Mouse (Mus musculus): Measurements from ENCODE around the gene Lmbrd2. TPM values are rescaled to one million over a fixed set of nuclear protein-coding genes. Genes with fewer than 3 reads are reported as not detected.
A peak's percentile ranks its signal among the peaks of the same experiment; 100 is the strongest.

Lmbrd2 gene
- polyA plus RNA-seq, 1 experiment from 2014 or later: 4.3 TPM

GRCm38 (mm10) chr15:9114599-9114998 is 25.8 kb upstream of the Lmbrd2 start:
- H3K36me3 ChIP-seq (replicated peaks): peaks cover 20% of the 10 kb centered on the region
- no peaks in the 10 kb centered on the region for H3K27me3 ChIP-seq (replicated peaks)
- no peak for ATAC-seq (replicated peaks)
- H3K27ac ChIP-seq: no peak overlapping the region
- H3K4me3 ChIP-seq: no peak overlapping the region
- H3K4me2 ChIP-seq: no peak overlapping the region
- 81% methylated on average over 5 of the region's 5 CpGs for WGBS
- H3K9ac ChIP-seq: no peak overlapping the region
- no peaks in the 10 kb centered on the region for H3K9me3 ChIP-seq
- H3K4me1 ChIP-seq: no peaks in the 10 kb centered on the region

DNA sequence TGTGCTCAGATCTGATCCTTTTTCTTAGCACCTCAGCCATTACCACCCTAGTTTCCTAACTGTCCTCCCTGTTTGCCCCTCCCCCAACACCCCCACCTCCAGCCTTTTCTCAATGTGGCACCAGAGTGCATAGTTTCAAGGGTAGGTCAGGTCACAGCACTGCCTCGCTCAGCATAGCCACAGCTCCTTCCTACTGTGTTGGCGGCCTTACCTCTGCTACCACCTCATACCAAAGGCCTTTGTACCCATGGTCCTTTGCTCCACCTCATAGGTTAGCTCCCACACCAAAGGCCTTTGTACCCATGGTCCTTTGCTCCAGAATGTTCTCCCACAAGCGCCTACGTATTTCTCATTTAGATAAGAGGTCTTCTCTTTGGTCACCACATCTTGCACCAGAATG is 21.5 kb upstream of the Lmbrd2 start:
- Histone ChIP-seq H3K4me2 (no peak overlapping the region), H3K27ac (no peak overlapping the region), H3K4me1 (no peaks in the 10 kb centered on the region), H3K36me3 (replicated peaks) (peaks cover 23% of the 10 kb centered on the region), H3K27me3 (replicated peaks) (no peaks in the 10 kb centered on the region), H3K9ac (no peak overlapping the region), H3K9me3 (no peaks in the 10 kb centered on the region), H3K4me3 (no peak overlapping the region)
- 95% methylated on average over 4 of the region's 4 CpGs for WGBS
- no peak for ATAC-seq (replicated peaks)

DNA sequence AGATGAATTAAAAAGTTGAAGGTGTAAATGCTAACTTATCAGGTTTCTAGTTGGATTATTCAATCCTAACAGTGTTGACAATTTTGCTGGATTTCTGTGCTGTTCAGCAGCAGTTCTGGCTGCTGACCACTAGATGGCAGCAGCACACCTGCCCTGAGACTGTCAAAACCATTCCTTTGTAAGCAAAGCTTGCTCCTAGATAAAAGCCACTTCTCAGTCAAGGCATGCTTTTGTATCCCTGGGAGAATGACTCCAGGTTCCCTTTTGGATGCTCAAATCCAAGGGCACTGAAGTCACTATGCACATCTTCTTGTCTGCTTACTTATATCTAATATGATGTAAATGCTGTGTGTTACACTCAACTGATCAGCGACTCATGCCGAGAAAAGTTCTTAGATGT is 20.3 kb upstream of the Lmbrd2 start:
- no peak overlapping the region for H3K9ac ChIP-seq
- H3K4me2 ChIP-seq: no peak overlapping the region
- H3K4me1 ChIP-seq: no peaks in the 10 kb centered on the region
- H3K27ac ChIP-seq: no peak overlapping the region; the same call in 1 of the 2 replicates
- 89% methylated on average over 2 of the region's 2 CpGs for WGBS
- no peaks in the 10 kb centered on the region for H3K27me3 ChIP-seq (replicated peaks)
- H3K4me3 ChIP-seq: no peak overlapping the region
- peaks cover 29% of the 10 kb centered on the region for H3K36me3 ChIP-seq (replicated peaks)
- ATAC-seq (replicated peaks): peak; percentile 79
- H3K9me3 ChIP-seq: no peaks in the 10 kb centered on the region

DNA sequence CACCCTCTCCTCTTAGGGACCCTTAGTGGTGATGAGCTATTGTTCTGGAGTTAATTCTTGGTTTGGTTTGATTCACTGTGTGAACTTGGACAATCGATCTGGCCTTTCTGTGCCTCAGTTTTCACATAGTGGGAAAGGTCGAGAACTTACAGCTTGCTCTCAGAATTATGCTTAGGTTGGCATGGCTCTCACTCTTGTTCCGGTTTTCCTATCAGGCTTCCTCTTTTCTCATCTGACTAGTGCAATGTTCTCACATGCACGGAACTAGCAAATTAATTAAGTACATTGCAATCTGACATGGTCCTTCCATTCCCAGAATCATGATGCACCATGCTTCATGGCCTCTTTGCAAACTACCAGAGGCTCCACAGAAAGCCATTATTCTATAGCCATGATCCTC is 17.4 kb upstream of the Lmbrd2 start:
- ATAC-seq (replicated peaks): no peak
- H3K27me3 ChIP-seq (replicated peaks): no peaks in the 10 kb centered on the region
- H3K9ac ChIP-seq: no peak overlapping the region
- H3K4me1 ChIP-seq: no peaks in the 10 kb centered on the region
- no peaks in the 10 kb centered on the region for H3K9me3 ChIP-seq
- no peak overlapping the region for H3K4me3 ChIP-seq
- H3K4me2 ChIP-seq: no peak overlapping the region
- peaks cover 18% of the 10 kb centered on the region for H3K36me3 ChIP-seq (replicated peaks)
- H3K27ac ChIP-seq: no peak overlapping the region
- WGBS: 96% methylated on average over 4 of the region's 4 CpGs

DNA sequence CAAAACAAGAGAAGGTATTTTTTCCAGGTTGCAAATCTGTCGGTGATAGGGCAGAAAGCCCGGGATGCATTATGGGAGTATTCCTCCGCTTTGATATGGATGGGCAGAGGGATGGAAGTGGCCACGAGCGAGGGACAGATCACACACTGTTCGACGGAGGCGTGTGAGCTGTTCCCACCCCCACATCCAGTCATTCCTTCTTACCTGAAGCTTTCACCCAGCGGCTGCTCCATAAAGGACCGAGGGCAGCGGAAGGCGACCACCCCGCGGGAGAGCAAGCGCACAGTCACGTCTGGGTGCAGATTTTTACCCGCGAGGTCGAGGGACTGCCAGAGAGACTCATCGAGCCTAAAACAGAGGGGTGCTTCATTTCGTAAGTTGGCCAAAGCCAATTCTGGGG is 15.5 kb upstream of the Lmbrd2 start:
- no peak overlapping the region for H3K4me3 ChIP-seq
- H3K27me3 ChIP-seq (replicated peaks): no peaks in the 10 kb centered on the region
- ATAC-seq (replicated peaks): no peak
- no peaks in the 10 kb centered on the region for H3K9me3 ChIP-seq
- H3K4me2 ChIP-seq: no peak overlapping the region
- peaks cover 15% of the 10 kb centered on the region for H3K36me3 ChIP-seq (replicated peaks)
- H3K4me1 ChIP-seq: no peaks in the 10 kb centered on the region
- 92% methylated on average over 21 of the region's 21 CpGs for WGBS
- no peak overlapping the region for H3K9ac ChIP-seq
- H3K27ac ChIP-seq: no peak overlapping the region

GRCm38 (mm10) chr15:9127051-9127791 is 13.1 kb upstream of the Lmbrd2 start:
- no peak overlapping the region for H3K4me3 ChIP-seq
- no peak overlapping the region for H3K27ac ChIP-seq
- H3K4me2 ChIP-seq: no peak overlapping the region
- H3K9ac ChIP-seq: no peak overlapping the region
- no peaks in the 10 kb centered on the region for H3K9me3 ChIP-seq
- H3K4me1 ChIP-seq: 0 out of 2 replicates have a peak, but pooled peaks cover 2% of the 10 kb centered on the region
- peaks cover 12% of the 10 kb centered on the region for H3K36me3 ChIP-seq (replicated peaks)
- WGBS: 93% methylated on average over 7 of the region's 7 CpGs
- H3K27me3 ChIP-seq (replicated peaks): no peaks in the 10 kb centered on the region
- ATAC-seq (replicated peaks): no peak

GRCm38 (mm10) chr15:9130772-9131498 is 9.4 kb upstream of the Lmbrd2 start:
- no peaks in the 10 kb centered on the region for H3K36me3 ChIP-seq (replicated peaks)
- H3K27me3 ChIP-seq (replicated peaks): no peaks in the 10 kb centered on the region
- peak; percentile 72 for ATAC-seq (replicated peaks)
- H3K4me2 ChIP-seq: no peak overlapping the region
- H3K9ac ChIP-seq: no peak overlapping the region
- H3K27ac ChIP-seq: no peak overlapping the region; the same call in 1 of the 2 replicates
- H3K9me3 ChIP-seq: no peaks in the 10 kb centered on the region
- no peak overlapping the region for H3K4me3 ChIP-seq
- 67% methylated on average over 9 of the region's 9 CpGs for WGBS
- peaks cover 6% of the 10 kb centered on the region; the same call in 1 of the 2 replicates for H3K4me1 ChIP-seq

GRCm38 (mm10) chr15:9131499-9131888 is 8.9 kb upstream of the Lmbrd2 start:
- H3K27me3 ChIP-seq (replicated peaks): no peaks in the 10 kb centered on the region
- H3K4me3 ChIP-seq: no peak overlapping the region
- no peak overlapping the region for H3K4me2 ChIP-seq
- H3K9ac ChIP-seq: no peak overlapping the region
- no peaks in the 10 kb centered on the region for H3K36me3 ChIP-seq (replicated peaks)
- peaks cover 6% of the 10 kb centered on the region; the same call in 1 of the 2 replicates for H3K4me1 ChIP-seq
- WGBS: 81% methylated on average over 4 of the region's 4 CpGs
- peak; percentile 15; the same call in 1 of the 2 replicates for ATAC-seq (replicated peaks)
- H3K27ac ChIP-seq: no peak overlapping the region; the same call in 1 of the 2 replicates
- no peaks in the 10 kb centered on the region for H3K9me3 ChIP-seq

DNA sequence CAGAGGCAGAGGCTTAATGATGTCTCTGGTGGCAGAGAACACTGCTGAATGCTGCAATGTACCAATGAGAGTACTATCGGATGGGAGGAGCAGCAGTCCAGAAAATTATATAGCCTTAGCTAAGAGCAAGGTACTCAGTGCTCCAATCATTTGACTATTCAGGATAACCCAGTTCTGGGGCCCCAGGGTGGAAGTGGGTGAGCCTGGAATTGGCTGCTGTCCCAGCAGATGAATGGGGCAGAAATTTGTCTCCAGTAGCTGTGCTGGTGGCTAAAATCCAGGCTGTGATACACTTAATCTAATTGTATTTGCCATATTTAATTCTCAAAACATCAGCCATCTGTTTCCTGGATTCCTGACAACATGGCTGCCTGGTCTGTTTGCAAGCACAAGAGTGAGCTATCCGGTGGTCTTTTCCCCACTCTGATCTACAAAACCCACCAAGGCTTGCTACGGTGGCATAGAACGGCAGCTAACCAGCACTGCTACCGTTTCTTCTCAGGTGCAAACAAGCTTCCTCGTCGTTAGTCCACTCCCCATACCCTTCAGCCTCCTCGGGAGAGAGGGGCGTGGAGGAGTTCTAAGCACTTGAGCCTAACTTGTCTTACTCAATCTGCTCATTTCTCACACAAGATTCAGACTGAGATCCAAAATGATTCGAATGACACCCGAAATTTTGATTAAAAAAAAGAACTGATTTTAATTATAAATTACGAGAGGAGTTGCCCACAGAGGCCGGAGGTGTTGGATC is 7.5 kb upstream of the Lmbrd2 start:
- no peak overlapping the region for H3K9ac ChIP-seq
- no peak overlapping the region for H3K4me2 ChIP-seq
- 0 out of 2 replicates have a peak, but pooled peaks cover 6% of the 10 kb centered on the region for H3K36me3 ChIP-seq (replicated peaks)
- H3K4me1 ChIP-seq: peaks cover 6% of the 10 kb centered on the region; the same call in 1 of the 2 replicates
- no peaks in the 10 kb centered on the region for H3K27me3 ChIP-seq (replicated peaks)
- no peak overlapping the region for H3K4me3 ChIP-seq
- ATAC-seq (replicated peaks): no peak
- H3K27ac ChIP-seq: no peak overlapping the region
- no peaks in the 10 kb centered on the region for H3K9me3 ChIP-seq
- 85% methylated on average over 13 of the region's 13 CpGs for WGBS

DNA sequence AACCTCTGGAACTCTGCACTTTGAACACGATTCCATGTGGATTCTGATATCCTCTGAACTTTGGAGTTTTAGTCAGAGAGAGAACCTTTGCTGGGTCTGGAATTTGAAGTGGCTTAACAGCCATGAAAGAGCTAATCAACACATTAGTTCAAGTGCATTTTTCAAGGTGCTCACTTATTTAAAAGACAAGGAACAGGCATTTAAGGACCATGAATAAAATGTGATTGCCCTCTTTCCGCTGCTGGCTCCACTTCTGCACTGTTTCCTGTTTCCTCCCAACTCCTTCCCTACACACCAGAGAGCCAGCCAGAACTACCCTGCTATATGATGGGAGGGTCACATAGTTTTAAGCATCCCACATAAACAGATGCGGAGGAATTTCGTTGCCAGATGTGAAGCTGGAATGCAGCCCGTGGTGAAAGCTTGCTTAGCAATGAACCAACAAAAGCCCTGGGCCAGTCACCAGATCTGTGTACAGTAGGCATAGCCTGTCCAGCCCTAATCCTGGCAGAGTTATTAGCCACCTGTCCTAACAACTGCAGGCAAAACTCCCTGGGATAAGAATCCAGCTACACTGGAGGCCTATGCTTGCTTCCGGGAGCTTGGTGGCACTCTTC is 5.4 kb upstream of the Lmbrd2 start:
- Histone ChIP-seq H3K27me3 (replicated peaks) (no peaks in the 10 kb centered on the region), H3K4me1 (peaks cover 20% of the 10 kb centered on the region)

GRCm38 (mm10) chr15:9139447-9139846 is 903 bp upstream of the Lmbrd2 start:
- WGBS: 30% methylated on average over 10 of the region's 10 CpGs
- peak overlapping the region; percentile 92 for H3K9ac ChIP-seq
- H3K27ac ChIP-seq: no peak overlapping the region
- peak overlapping the region; percentile 93 for H3K4me3 ChIP-seq
- peak overlapping the region; percentile 59 for H3K4me2 ChIP-seq
- H3K4me1 ChIP-seq: peaks cover 23% of the 10 kb centered on the region
- ATAC-seq (replicated peaks): no peak
- 0 out of 2 replicates have a peak, but pooled peaks cover 6% of the 10 kb centered on the region for H3K36me3 ChIP-seq (replicated peaks)
- no peaks in the 10 kb centered on the region for H3K27me3 ChIP-seq (replicated peaks)
- H3K9me3 ChIP-seq: no peaks in the 10 kb centered on the region

More for the DNA sequence above, 5.4 kb upstream of the Lmbrd2 start:
- Histone ChIP-seq H3K9ac (no peak overlapping the region), H3K27ac (no peak overlapping the region), H3K9me3 (no peaks in the 10 kb centered on the region), H3K36me3 (replicated peaks) (0 out of 2 replicates have a peak, but pooled peaks cover 6% of the 10 kb centered on the region), H3K4me2 (no peak overlapping the region), H3K4me3 (no peak overlapping the region)
- WGBS: 81% methylated on average over 6 of the region's 6 CpGs
- ATAC-seq (replicated peaks): no peak
